Mouse (Mus musculus) left cerebral cortex, adult 2 months (tissue): ENCODE measurements at regions not wholly inside any gene's neighbourhood (a gene's known extent, or its start where the extent isn't known, plus 50 kb on each side); places are given as distances from the start of the nearest gene placed in this dataset.

Experiments used
- DNase-seq, 2 experiments: peaks; one replicate each; pipeline ENCODE4 v3.0.0; 2021 to 2022; ENCODE audit warnings: low spot score in 2 of 2, mixed read lengths in 1 of 2; ENCODE audit errors: extremely low spot score in 1 of 2
- H3K27ac ChIP-seq: fragments of 200-600 bp; 2 replicates; pipeline ENCODE4 v1.8.1; 2022
- H3K4me3 ChIP-seq: fragments of 200-600 bp; 2 replicates; pipeline ENCODE4 v1.8.1; 2022
- CTCF ChIP-seq: fragments of 200-600 bp; IDR thresholded peaks from 2 replicates; pipeline ENCODE4 v1.8.1; 2022; ENCODE audit warnings: antibody characterized with exemption, mild to moderate bottlenecking, moderate library complexity
- intact Hi-C: fragments of 180-260 bp; cut with DNase I; formaldehyde crosslinking; loops from one replicate; pipeline ENCODE4 v1.15.1; 2025

- intact Hi-C loops: no loop called here
- TF ChIP-seq CTCF: no peak
- Histone ChIP-seq H3K27ac (no peak overlapping the region), H3K4me3 (no peak overlapping the region)
- DNase-seq: no peak
Measured at GRCm38 (mm10) chr12:59589354-59589753, 369.8 kb upstream of the Fbxo33 start.

- intact Hi-C loops: no loop called here
- Histone ChIP-seq H3K27ac (no peak overlapping the region), H3K4me3 (no peak overlapping the region)
- no peak for DNase-seq
- no peak for TF ChIP-seq CTCF
Measured at GRCm38 (mm10) chr12:59582587-59582986, 363.1 kb upstream of the Fbxo33 start.

GRCm38 (mm10) chr12:59579694-59580093, 360.2 kb upstream of the Fbxo33 start:
- Histone ChIP-seq H3K27ac (no peak overlapping the region), H3K4me3 (no peak overlapping the region)
- intact Hi-C loops: no loop called here
- DNase-seq: no peak
- TF ChIP-seq CTCF: no peak

- intact Hi-C loops: no loop called here
- no peak overlapping the region for H3K27ac ChIP-seq
- no peak for DNase-seq
- H3K4me3 ChIP-seq: no peak overlapping the region
- TF ChIP-seq CTCF: no peak
Measured at GRCm38 (mm10) chr12:59563960-59564359, 344.4 kb upstream of the Fbxo33 start.

GRCm38 (mm10) chr12:59539788-59540187, 320.3 kb upstream of the Fbxo33 start:
- Histone ChIP-seq H3K4me3 (no peak overlapping the region), H3K27ac (peak overlapping the region; percentile 62; the same call in 1 of the 2 replicates)
- no peak for DNase-seq
- TF ChIP-seq CTCF: no peak
- intact Hi-C loops: loop anchor here (1.0 kb wide), 2 partner anchors 17 to 81 kb away; no protein-coding TSS in a partner anchor

GRCm38 (mm10) chr12:59530521-59530920, 311.0 kb upstream of the Fbxo33 start:
- no peak for TF ChIP-seq CTCF
- H3K27ac ChIP-seq: no peak overlapping the region
- DNase-seq: no peak
- intact Hi-C loops: no loop called here
- no peak overlapping the region for H3K4me3 ChIP-seq

- intact Hi-C loops: loop anchor here (10.0 kb wide), 2 partner anchors 191 to 2001 kb away; partner anchors contain the start of gene Lrfn5
- no peak overlapping the region; the same call in 1 of the 2 replicates for H3K27ac ChIP-seq
- H3K4me3 ChIP-seq: no peak overlapping the region
- no peak for TF ChIP-seq CTCF
- DNase-seq: no peak
Measured at GRCm38 (mm10) chr12:59523368-59523767, 303.8 kb upstream of the Fbxo33 start.

GRCm38 (mm10) chr12:59521946-59522345, 302.4 kb upstream of the Fbxo33 start:
- intact Hi-C loops: loop anchor here (1.0 to 10.0 kb wide), 4 partner anchors 18 to 2003 kb away; partner anchors contain the start of gene Lrfn5
- Histone ChIP-seq H3K27ac (no peak overlapping the region; the same call in 1 of the 2 replicates), H3K4me3 (no peak overlapping the region)
- DNase-seq: no peak
- TF ChIP-seq CTCF: no peak

- peak; percentile 55 for TF ChIP-seq CTCF
- Histone ChIP-seq H3K4me3 (no peak overlapping the region), H3K27ac (peak overlapping the region; percentile 38; the same call in 1 of the 2 replicates)
- DNase-seq: peak in 1 of 2 experiments; percentile 20
- intact Hi-C loops: no loop called here
Measured at GRCm38 (mm10) chr12:59509857-59510256, 290.3 kb upstream of the Fbxo33 start.

- intact Hi-C loops: no loop called here
Measured at GRCm38 (mm10) chr12:59509175-59509574, 289.6 kb upstream of the Fbxo33 start.

GRCm38 (mm10) chr12:59507431-59507830, 287.9 kb upstream of the Fbxo33 start:
- no peak for TF ChIP-seq CTCF
- DNase-seq: no peak
- H3K27ac ChIP-seq: no peak overlapping the region
- H3K4me3 ChIP-seq: no peak overlapping the region
- intact Hi-C loops: no loop called here

More at GRCm38 (mm10) chr12:59509175-59509574, 289.6 kb upstream of the Fbxo33 start:
- TF ChIP-seq CTCF: no peak
- no peak for DNase-seq
- Histone ChIP-seq H3K27ac (no peak overlapping the region), H3K4me3 (no peak overlapping the region)

- H3K27ac ChIP-seq: no peak overlapping the region
- no peak for TF ChIP-seq CTCF
- intact Hi-C loops: no loop called here
- no peak for DNase-seq
- H3K4me3 ChIP-seq: no peak overlapping the region
Measured at GRCm38 (mm10) chr12:59497434-59497833, 277.9 kb upstream of the Fbxo33 start.

- Histone ChIP-seq H3K27ac (no peak overlapping the region), H3K4me3 (no peak overlapping the region)
- no peak for TF ChIP-seq CTCF
- intact Hi-C loops: no loop called here
- no peak for DNase-seq
Measured at GRCm38 (mm10) chr12:59488019-59488418, 268.5 kb upstream of the Fbxo33 start.
